Mouse (Mus musculus): ENCODE data around the gene Styk1.

DNA sequence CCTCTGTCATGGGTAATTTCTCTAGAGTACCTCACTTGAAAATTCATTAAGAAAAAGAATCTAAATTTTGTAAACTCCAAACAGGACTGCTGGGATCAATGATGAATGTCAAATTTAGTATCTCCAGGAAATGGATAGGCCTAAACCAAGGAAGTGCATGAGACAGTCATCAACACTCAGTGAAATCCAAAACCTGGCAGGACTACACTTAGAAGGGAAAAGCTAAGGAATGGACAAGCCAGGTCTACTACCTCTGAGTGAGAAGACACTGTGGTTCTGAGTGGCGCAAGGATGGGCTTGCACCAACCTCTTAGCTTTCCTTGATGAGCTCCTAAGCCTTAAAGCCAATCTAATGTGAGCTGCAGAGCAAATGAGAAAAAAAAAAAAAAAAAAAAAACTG is 32.1 kb upstream of the Styk1 start:
- TF ChIP-seq CTCF (IDR thresholded peaks at IDR 0.05; ENCODE audit: borderline replicate concordance, extremely low read depth, insufficient read depth, insufficient read length) (no peak), POLR2A (IDR thresholded peaks at IDR 0.05; ENCODE audit: borderline replicate concordance, extremely low read depth, insufficient read depth, insufficient read length, poor library complexity, severe bottlenecking) (no peak)

Measured in brain, embryonic 14.5 days (tissue).